Mouse (Mus musculus) bone marrow macrophage, adult 2 months (primary cell): ENCODE measurements around the gene B430218F22Rik.

Experiments
- CTCF ChIP-seq: IDR thresholded peaks from 2 replicates; pipeline ENCODE4 v1.5.1; 2012; ENCODE audit warnings: low read depth, mild to moderate bottlenecking, low read length, moderate library complexity
- POLR2A ChIP-seq: IDR thresholded peaks from 2 replicates; pipeline ENCODE4 v1.6.1; 2012; ENCODE audit warnings: mild to moderate bottlenecking, low read depth, low read length, borderline replicate concordance

DNA sequence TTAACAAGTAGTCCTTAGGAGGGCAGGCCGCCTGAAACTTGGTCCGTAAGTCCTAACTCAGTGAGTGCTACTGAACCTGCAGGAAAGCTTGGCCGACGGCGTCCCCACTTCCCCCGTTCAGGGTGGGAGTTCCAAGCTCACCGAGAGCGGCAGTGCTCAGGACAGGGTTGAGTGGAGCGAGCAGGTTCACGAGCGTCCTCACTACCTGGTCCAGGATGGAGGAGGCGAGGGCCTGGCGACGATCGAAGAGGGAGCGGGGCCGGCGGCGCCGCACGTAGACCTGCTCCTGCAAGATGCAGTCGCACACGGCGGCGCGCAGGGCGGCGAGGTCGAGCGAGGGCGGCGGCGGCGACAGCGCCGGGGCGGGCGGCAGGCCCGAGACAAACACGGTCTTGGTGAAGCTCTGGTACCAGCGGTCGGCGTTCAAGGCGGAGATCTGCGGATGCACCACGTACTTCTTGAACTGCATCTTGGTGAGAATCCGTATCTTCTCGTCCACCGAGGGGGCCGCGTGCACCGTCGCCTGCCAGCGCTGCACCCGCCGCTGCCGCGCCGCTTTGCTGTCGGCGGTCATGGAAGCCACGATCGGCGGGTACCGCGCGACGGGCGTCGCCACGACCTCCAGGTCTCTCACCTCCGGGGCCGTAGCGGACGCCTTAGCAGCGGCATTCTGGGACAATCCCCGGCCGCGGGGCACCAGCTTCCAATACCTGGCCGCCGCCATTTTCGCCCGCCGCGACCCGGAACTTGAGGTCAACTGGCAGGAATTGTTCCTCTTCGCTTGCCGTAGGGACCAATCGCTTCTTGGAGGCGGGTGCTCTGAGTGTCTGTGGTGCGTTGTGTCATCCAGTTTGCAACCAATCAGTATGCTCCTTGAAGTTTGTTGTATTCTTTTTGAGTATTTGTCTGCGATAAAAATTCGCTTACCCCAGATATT lies at the start of gene B430218F22Rik, which contains the start of gene Mrps30:
- TF ChIP-seq CTCF, result no peak
- TF ChIP-seq POLR2A, result no peak
